Mouse (Mus musculus) lung, embryonic 16.5 days (tissue): ENCODE results near the gene Duxbl1. TPM values are rescaled to one million over a fixed set of nuclear protein-coding genes. Genes with fewer than 3 reads are reported as not detected.
A peak's percentile ranks its signal among the peaks of the same experiment; 100 is the strongest.
"Not testable (repeated sequence)": the region's sequence is repeated elsewhere in the genome, so short reads cannot be mapped to it uniquely, and the experiment has no call there.

Source experiments
- ATAC-seq: fragments of 200-750 bp; cut with Nextera tagmentation; 2 replicates; pipeline ENCODE4 v1.8.0; 2017; ENCODE audit warnings: low read depth, mild to moderate bottlenecking, moderate library complexity
- H3K27ac ChIP-seq: fragments of 300-500 bp; sonication (generic); 2 replicates; pipeline ENCODE4 v1.5.1; 2014; ENCODE audit warnings: mild to moderate bottlenecking, control low read depth, low read length
- H3K27me3 ChIP-seq: fragments of 300-500 bp; sonication (generic); 2 replicates; pipeline ENCODE4 v1.6.1; 2014; ENCODE audit warnings: low read depth, low read length, mixed read lengths; ENCODE audit not compliant: control insufficient read depth, insufficient read depth
- H3K36me3 ChIP-seq: fragments of 300-500 bp; sonication (generic); 2 replicates; pipeline ENCODE4 v1.6.1; 2014; ENCODE audit warnings: low read length; ENCODE audit not compliant: control insufficient read depth, insufficient read depth
- H3K4me1 ChIP-seq: fragments of 300-500 bp; sonication (generic); replicated peaks from 2 replicates; pipeline ENCODE4 v1.6.1; 2014; ENCODE audit warnings: low read length, mixed read lengths; ENCODE audit not compliant: control insufficient read depth, insufficient read depth
- H3K4me2 ChIP-seq: fragments of 300-500 bp; sonication (generic); 2 replicates; pipeline ENCODE4 v1.6.1; 2014; ENCODE audit warnings: low read depth, low read length, control low read depth
- H3K4me3 ChIP-seq: fragments of 300-500 bp; sonication (generic); 2 replicates; pipeline ENCODE4 v1.5.1; 2014; ENCODE audit warnings: mild to moderate bottlenecking, low read length, control low read depth
- H3K9ac ChIP-seq: fragments of 300-500 bp; sonication (generic); 2 replicates; pipeline ENCODE4 v1.6.1; 2014; ENCODE audit warnings: low read length, control low read depth
- H3K9me3 ChIP-seq: fragments of 300-500 bp; sonication (generic); 2 replicates; pipeline ENCODE4 v1.6.1; 2016; ENCODE audit warnings: low read length; ENCODE audit not compliant: control insufficient read depth
- WGBS: fragments of 180-500 bp; shearing (Covaris S2); extraction: QIAGEN DNeasy Blood & Tissue Kit; methylation state at CpG from one replicate; pipeline ENCODE4 v1.1.7; 2014; 5-methylcytosine and 5-hydroxymethylcytosine counted together
- polyA plus RNA-seq: library from polyadenylated mRNA; unstranded; fragments of >200 nt; fragmentation: Nextera tagmentation; extraction: Ambion mirVana; gene quantifications from 2 replicates; pipeline ENCODE4 v1.2.1, GENCODE M21; 2015

Gene Duxbl1
- polyA plus RNA-seq: 1.0 TPM in 2 replicates

- peak within 1 kb of the TSS; percentile 34 for H3K4me3 ChIP-seq
Observed at GRCm38 (mm10) chr14:25978371-25979241, at the start of gene Duxbl1. TSS of gene Duxbl1 (plus strand) at chr14:25978577.

GRCm38 (mm10) chr14:25936867-25937630 is 41.3 kb upstream of the Duxbl1 start:
- H3K4me1 ChIP-seq, H3K9me3 ChIP-seq, H3K27ac ChIP-seq, H3K9ac ChIP-seq, H3K4me2 ChIP-seq, H3K36me3 ChIP-seq, H3K4me3 ChIP-seq, H3K27me3 ChIP-seq, ATAC-seq: not testable (repeated sequence)
- no CpG with 5 or more reads among the region's 5 CpGs for WGBS

More at GRCm38 (mm10) chr14:25978371-25979241, at the start of gene Duxbl1:
- ATAC-seq: peak; percentile 91
- no CpG with 5 or more reads among the region's 25 CpGs for WGBS
- H3K27me3 ChIP-seq, H3K36me3 ChIP-seq, H3K9me3 ChIP-seq, H3K4me1 ChIP-seq: not testable (repeated sequence)
- Histone ChIP-seq H3K4me2 (peak within 1 kb of the TSS; percentile 49), H3K27ac (peak within 1 kb of the TSS; percentile 69), H3K9ac (0 out of 2 replicates have a peak within 1 kb of the TSS, but pooled peaks have one; percentile 45)

GRCm38 (mm10) chr14:25938004-25938403 is 40.4 kb upstream of the Duxbl1 start, which contains the start of gene Cphx1:
TSS of gene Cphx1 (plus strand) at chr14:25938304.
- not testable (repeated sequence) for H3K27ac ChIP-seq, H3K9me3 ChIP-seq, H3K9ac ChIP-seq, H3K27me3 ChIP-seq, H3K36me3 ChIP-seq, ATAC-seq, H3K4me2 ChIP-seq, H3K4me1 ChIP-seq, H3K4me3 ChIP-seq
- no CpG with 5 or more reads among the region's 8 CpGs for WGBS

GRCm38 (mm10) chr14:25957861-25958260 is 20.5 kb upstream of the Duxbl1 start:
- not testable (repeated sequence) for H3K27ac ChIP-seq, H3K4me1 ChIP-seq, H3K27me3 ChIP-seq, H3K9ac ChIP-seq, H3K36me3 ChIP-seq, H3K4me3 ChIP-seq, ATAC-seq, H3K4me2 ChIP-seq, H3K9me3 ChIP-seq
- WGBS: no CpG with 5 or more reads among the region's 3 CpGs

- H3K36me3 ChIP-seq, H3K27me3 ChIP-seq, H3K4me1 ChIP-seq, H3K9me3 ChIP-seq: not testable (repeated sequence)
- peak overlapping the region; percentile 69 for H3K27ac ChIP-seq
- H3K4me3 ChIP-seq: peak overlapping the region; percentile 34
- WGBS: 0% methylated on average over 6 of the region's 13 CpGs
- ATAC-seq: peak; percentile 68
- H3K9ac ChIP-seq: 0 out of 2 replicates have a peak overlapping the region, but pooled peaks have one; percentile 45
- H3K4me2 ChIP-seq: peak overlapping the region; percentile 49
Observed at GRCm38 (mm10) chr14:25979242-25979941, 1.0 kb downstream of the Duxbl1 start.

- not testable (repeated sequence) for H3K4me2 ChIP-seq, H3K36me3 ChIP-seq, H3K9me3 ChIP-seq, H3K4me1 ChIP-seq, H3K27me3 ChIP-seq, H3K4me3 ChIP-seq, H3K27ac ChIP-seq, H3K9ac ChIP-seq
- ATAC-seq: peak; percentile 64
- WGBS: 28% methylated on average over 4 of the region's 9 CpGs
Observed at GRCm38 (mm10) chr14:25981880-25982279, 3.5 kb downstream of the Duxbl1 start.

GRCm38 (mm10) chr14:26007462-26007861 is 29.1 kb downstream of the Duxbl1 start:
- not testable (repeated sequence) for H3K9me3 ChIP-seq, H3K4me2 ChIP-seq, H3K36me3 ChIP-seq, H3K4me1 ChIP-seq, H3K27ac ChIP-seq, H3K4me3 ChIP-seq, H3K27me3 ChIP-seq, H3K9ac ChIP-seq
- ATAC-seq: peak; percentile 67
- no CpG with 5 or more reads among the region's 2 CpGs for WGBS

GRCm38 (mm10) chr14:26016414-26016813 is 38.0 kb downstream of the Duxbl1 start:
- H3K4me3 ChIP-seq, H3K4me2 ChIP-seq, ATAC-seq, H3K9me3 ChIP-seq, H3K27ac ChIP-seq, H3K36me3 ChIP-seq, H3K4me1 ChIP-seq, H3K9ac ChIP-seq, H3K27me3 ChIP-seq: not testable (repeated sequence)
- no CpG with 5 or more reads among the region's 7 CpGs for WGBS

- not testable (repeated sequence) for H3K27me3 ChIP-seq, H3K9ac ChIP-seq, H3K4me3 ChIP-seq, H3K9me3 ChIP-seq, H3K4me1 ChIP-seq, H3K4me2 ChIP-seq, H3K27ac ChIP-seq, ATAC-seq, H3K36me3 ChIP-seq
- WGBS: no CpG with 5 or more reads among the region's 9 CpGs
Observed at GRCm38 (mm10) chr14:26021555-26021954, 43.2 kb downstream of the Duxbl1 start.
